Mouse (Mus musculus): ENCODE results near the gene Fermt2. TPM values are rescaled to one million over a fixed set of nuclear protein-coding genes. Genes with fewer than 3 reads are reported as not detected.
A peak's percentile ranks its signal among the peaks of the same experiment; 100 is the strongest.

The Fermt2 gene
- polyA plus RNA-seq, 1 experiment from 2014 or later, result 189 TPM

- Histone ChIP-seq H3K4me3 (ENCODE audit: low read depth, low read length) (peak overlapping the region; percentile 75), H3K27ac (replicated peaks) (peak overlapping the region; percentile 98), H3K27me3 (ENCODE audit: control insufficient read depth, insufficient read depth, low read length) (no peaks in the 10 kb centered on the region), H3K4me2 (replicated peaks; ENCODE audit: low read depth) (peak overlapping the region; percentile 66), H3K36me3 (ENCODE audit: control insufficient read depth, insufficient read depth, low read length) (no peaks in the 10 kb centered on the region), H3K9ac (ENCODE audit: low read length) (peak overlapping the region; percentile 85), H3K4me1 (replicated peaks; ENCODE audit: control insufficient read depth, insufficient read depth) (no peaks in the 10 kb centered on the region), H3K9me3 (ENCODE audit: control insufficient read depth, low read length) (no peaks in the 10 kb centered on the region)
- WGBS, result 3% methylated on average over 13 of the region's 13 CpGs
- peak; percentile 23 for DNase-seq (ENCODE audit: low spot score)
- TF ChIP-seq EP300 (optimal IDR thresholded peaks at IDR 0.05), result no peak
- no peak for TF ChIP-seq CTCF (IDR thresholded peaks at IDR 0.05; ENCODE audit: low read depth)
- 0 out of 2 replicates have a peak, but pooled peaks have one; percentile 28 for ATAC-seq (ENCODE audit: low FRiP score, low TSS enrichment)
Observed at GRCm38 (mm10) chr14:45528861-45529260, 1.1 kb downstream of the Fermt2 start.

GRCm38 (mm10) chr14:45515771-45516170, 14.1 kb downstream of the Fermt2 start:
- peaks cover 4% of the 10 kb centered on the region; the same call in 1 of the 2 replicates for H3K4me1 ChIP-seq (replicated peaks; ENCODE audit: control insufficient read depth, insufficient read depth)
- TF ChIP-seq EP300 (optimal IDR thresholded peaks at IDR 0.05) (no peak), CTCF (IDR thresholded peaks at IDR 0.05; ENCODE audit: low read depth) (no peak)
- DNase-seq (ENCODE audit: low spot score) (no peak), ATAC-seq (ENCODE audit: low FRiP score, low TSS enrichment) (no peak)
- no peak overlapping the region for H3K9ac ChIP-seq (ENCODE audit: low read length)
- no peak overlapping the region for H3K4me2 ChIP-seq (replicated peaks; ENCODE audit: low read depth)
- H3K27me3 ChIP-seq (ENCODE audit: control insufficient read depth, insufficient read depth, low read length), result no peaks in the 10 kb centered on the region
- no peaks in the 10 kb centered on the region for H3K9me3 ChIP-seq (ENCODE audit: control insufficient read depth, low read length)
- H3K27ac ChIP-seq (replicated peaks), result no peak overlapping the region
- H3K36me3 ChIP-seq (ENCODE audit: control insufficient read depth, insufficient read depth, low read length), result no peaks in the 10 kb centered on the region
- WGBS, result 61% methylated on average over 11 of the region's 11 CpGs
- no peak overlapping the region for H3K4me3 ChIP-seq (ENCODE audit: low read depth, low read length)

GRCm38 (mm10) chr14:45510787-45511186, 19.1 kb downstream of the Fermt2 start:
- Histone ChIP-seq H3K4me2 (replicated peaks; ENCODE audit: low read depth) (no peak overlapping the region), H3K4me1 (replicated peaks; ENCODE audit: control insufficient read depth, insufficient read depth) (peaks cover 9% of the 10 kb centered on the region; the same call in 1 of the 2 replicates), H3K4me3 (ENCODE audit: low read depth, low read length) (no peak overlapping the region), H3K36me3 (ENCODE audit: control insufficient read depth, insufficient read depth, low read length) (no peaks in the 10 kb centered on the region), H3K9me3 (ENCODE audit: control insufficient read depth, low read length) (no peaks in the 10 kb centered on the region), H3K27ac (replicated peaks) (no peak overlapping the region), H3K27me3 (ENCODE audit: control insufficient read depth, insufficient read depth, low read length) (no peaks in the 10 kb centered on the region), H3K9ac (ENCODE audit: low read length) (no peak overlapping the region)
- no peak for ATAC-seq (ENCODE audit: low FRiP score, low TSS enrichment)
- 31% methylated on average over 4 of the region's 4 CpGs for WGBS
- no peak for TF ChIP-seq CTCF (IDR thresholded peaks at IDR 0.05; ENCODE audit: low read depth)
- no peak for TF ChIP-seq EP300 (optimal IDR thresholded peaks at IDR 0.05)
- no peak for DNase-seq (ENCODE audit: low spot score)

- 25% methylated on average over 4 of the region's 4 CpGs for WGBS
- H3K36me3 ChIP-seq (ENCODE audit: control insufficient read depth, insufficient read depth, low read length), result no peaks in the 10 kb centered on the region
- H3K4me3 ChIP-seq (ENCODE audit: low read depth, low read length), result no peak overlapping the region
- ATAC-seq (ENCODE audit: low FRiP score, low TSS enrichment), result no peak
- H3K9me3 ChIP-seq (ENCODE audit: control insufficient read depth, low read length), result no peaks in the 10 kb centered on the region
- H3K9ac ChIP-seq (ENCODE audit: low read length), result 0 out of 2 replicates have a peak overlapping the region, but pooled peaks have one; percentile 4
- H3K4me1 ChIP-seq (replicated peaks; ENCODE audit: control insufficient read depth, insufficient read depth), result peaks cover 9% of the 10 kb centered on the region; the same call in 1 of the 2 replicates
- no peak overlapping the region for H3K4me2 ChIP-seq (replicated peaks; ENCODE audit: low read depth)
- H3K27ac ChIP-seq (replicated peaks), result peak overlapping the region; percentile 53; the same call in 1 of the 2 replicates
- TF ChIP-seq EP300 (optimal IDR thresholded peaks at IDR 0.05), result no peak
- TF ChIP-seq CTCF (IDR thresholded peaks at IDR 0.05; ENCODE audit: low read depth), result no peak
- H3K27me3 ChIP-seq (ENCODE audit: control insufficient read depth, insufficient read depth, low read length), result no peaks in the 10 kb centered on the region
- no peak for DNase-seq (ENCODE audit: low spot score)
Observed at GRCm38 (mm10) chr14:45507923-45508322, 22.0 kb downstream of the Fermt2 start.

- Histone ChIP-seq H3K36me3 (ENCODE audit: control insufficient read depth, insufficient read depth, low read length) (no peaks in the 10 kb centered on the region), H3K4me1 (replicated peaks; ENCODE audit: control insufficient read depth, insufficient read depth) (peaks cover 9% of the 10 kb centered on the region; the same call in 1 of the 2 replicates), H3K4me3 (ENCODE audit: low read depth, low read length) (no peak overlapping the region), H3K27me3 (ENCODE audit: control insufficient read depth, insufficient read depth, low read length) (no peaks in the 10 kb centered on the region), H3K9ac (ENCODE audit: low read length) (no peak overlapping the region), H3K4me2 (replicated peaks; ENCODE audit: low read depth) (no peak overlapping the region), H3K9me3 (ENCODE audit: control insufficient read depth, low read length) (no peaks in the 10 kb centered on the region), H3K27ac (replicated peaks) (0 out of 2 replicates have a peak overlapping the region, but pooled peaks have one; percentile 18)
- TF ChIP-seq CTCF (IDR thresholded peaks at IDR 0.05; ENCODE audit: low read depth) (no peak), EP300 (optimal IDR thresholded peaks at IDR 0.05) (no peak)
- no peak for ATAC-seq (ENCODE audit: low FRiP score, low TSS enrichment)
- no peak for DNase-seq (ENCODE audit: low spot score)
- WGBS, result 70% methylated on average over 3 of the region's 3 CpGs
Observed at GRCm38 (mm10) chr14:45507447-45507846, 22.5 kb downstream of the Fermt2 start.

- no peaks in the 10 kb centered on the region for H3K36me3 ChIP-seq (ENCODE audit: control insufficient read depth, insufficient read depth, low read length)
- H3K27ac ChIP-seq (replicated peaks), result 0 out of 2 replicates have a peak overlapping the region, but pooled peaks have one; percentile 4
- no peak for DNase-seq (ENCODE audit: low spot score)
- H3K9ac ChIP-seq (ENCODE audit: low read length), result no peak overlapping the region
- no peak overlapping the region for H3K4me2 ChIP-seq (replicated peaks; ENCODE audit: low read depth)
- no peak for TF ChIP-seq EP300 (optimal IDR thresholded peaks at IDR 0.05)
- no peak for TF ChIP-seq CTCF (IDR thresholded peaks at IDR 0.05; ENCODE audit: low read depth)
- 36% methylated on average over 6 of the region's 6 CpGs for WGBS
- no peaks in the 10 kb centered on the region for H3K9me3 ChIP-seq (ENCODE audit: control insufficient read depth, low read length)
- no peak overlapping the region for H3K4me3 ChIP-seq (ENCODE audit: low read depth, low read length)
- peaks cover 9% of the 10 kb centered on the region; the same call in 1 of the 2 replicates for H3K4me1 ChIP-seq (replicated peaks; ENCODE audit: control insufficient read depth, insufficient read depth)
- ATAC-seq (ENCODE audit: low FRiP score, low TSS enrichment), result no peak
- no peaks in the 10 kb centered on the region for H3K27me3 ChIP-seq (ENCODE audit: control insufficient read depth, insufficient read depth, low read length)
Observed at GRCm38 (mm10) chr14:45507032-45507431, 22.9 kb downstream of the Fermt2 start.

Data from stomach, postnatal 0 days (tissue).